Mouse (Mus musculus): ENCODE measurements around the gene Rgs6. TPM values are rescaled to one million over a fixed set of nuclear protein-coding genes. Genes with fewer than 3 reads are reported as not detected.

Rgs6 gene
- polyA plus RNA-seq, 1 experiment, result 0.57 TPM

GRCm38 (mm10) chr12:83055690-83056089 is 467.6 kb downstream of the Rgs6 start:
- H3K36me3 ChIP-seq (ENCODE audit: control insufficient read depth, insufficient read depth, low read length), result no peaks in the 10 kb centered on the region
- TF ChIP-seq CTCF (IDR thresholded peaks at IDR 0.05; ENCODE audit: extremely low read depth, insufficient read length, insufficient replicate concordance, low read depth, low read length) (no peak), POLR2A (IDR thresholded peaks at IDR 0.05; ENCODE audit: low read depth, low read length) (no peak)
- no peak overlapping the region for H3K27ac ChIP-seq (ENCODE audit: insufficient read depth, low read depth, low read length)
- H3K4me1 ChIP-seq (ENCODE audit: control insufficient read depth, insufficient read depth, insufficient read length, low read length), result no peaks in the 10 kb centered on the region
- WGBS, result 70% methylated on average over 5 of the region's 5 CpGs
- H3K27me3 ChIP-seq (ENCODE audit: control insufficient read depth, insufficient read depth, low read length), result no peaks in the 10 kb centered on the region
- H3K4me3 ChIP-seq (ENCODE audit: low read depth, low read length), result no peak overlapping the region

DNA sequence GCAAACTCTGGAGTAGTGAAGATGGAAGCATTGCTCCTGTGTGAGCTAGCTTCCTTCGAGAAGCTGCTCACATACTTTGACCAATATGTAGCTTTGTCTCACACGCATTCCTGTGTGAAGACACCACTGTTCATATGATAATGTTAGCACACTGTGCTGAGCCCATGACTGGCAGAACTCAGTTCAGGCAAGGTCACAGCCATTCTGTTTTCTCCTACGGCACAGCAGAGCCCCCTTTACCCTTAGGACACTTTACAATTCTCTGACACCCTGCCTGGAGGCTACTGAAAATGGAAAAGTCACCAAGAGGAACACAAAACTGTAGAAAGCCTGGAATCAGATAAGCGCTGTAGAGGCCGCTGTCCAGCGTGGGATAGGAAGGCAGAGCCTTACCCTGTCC is 478.3 kb downstream of the Rgs6 start:
- WGBS, result 72% methylated on average over 6 of the region's 6 CpGs
- TF ChIP-seq CTCF (IDR thresholded peaks at IDR 0.05; ENCODE audit: extremely low read depth, insufficient read length, insufficient replicate concordance, low read depth, low read length), result no peak
- TF ChIP-seq POLR2A (IDR thresholded peaks at IDR 0.05; ENCODE audit: low read depth, low read length), result no peak
- Histone ChIP-seq H3K27me3 (ENCODE audit: control insufficient read depth, insufficient read depth, low read length) (no peaks in the 10 kb centered on the region), H3K4me3 (ENCODE audit: low read depth, low read length) (no peak overlapping the region), H3K27ac (ENCODE audit: insufficient read depth, low read depth, low read length) (no peak overlapping the region), H3K4me1 (ENCODE audit: control insufficient read depth, insufficient read depth, insufficient read length, low read length) (no peaks in the 10 kb centered on the region), H3K36me3 (ENCODE audit: control insufficient read depth, insufficient read depth, low read length) (no peaks in the 10 kb centered on the region)

DNA sequence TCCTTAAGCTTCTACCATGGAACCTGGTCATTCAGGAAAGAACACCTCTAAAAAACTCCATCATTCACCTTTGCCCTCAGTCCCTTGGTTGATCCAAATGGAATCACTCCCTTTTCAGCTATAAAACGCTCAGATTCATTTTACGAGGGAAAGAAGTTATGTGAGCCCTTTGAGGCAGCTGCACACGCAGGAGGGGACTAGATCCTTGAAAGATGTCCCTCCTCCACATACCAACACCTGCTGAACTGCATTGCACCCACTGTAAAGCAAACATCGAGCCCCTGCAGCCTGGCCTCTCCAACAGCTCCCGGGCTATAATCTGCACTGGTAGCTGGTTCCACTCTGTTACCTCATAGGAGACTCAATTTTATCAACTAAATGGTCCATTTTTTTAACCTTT is 482.8 kb downstream of the Rgs6 start:
- Histone ChIP-seq H3K27ac (ENCODE audit: insufficient read depth, low read depth, low read length) (no peak overlapping the region), H3K4me1 (ENCODE audit: control insufficient read depth, insufficient read depth, insufficient read length, low read length) (0 out of 2 replicates have a peak, but pooled peaks cover 2% of the 10 kb centered on the region), H3K27me3 (ENCODE audit: control insufficient read depth, insufficient read depth, low read length) (no peaks in the 10 kb centered on the region), H3K4me3 (ENCODE audit: low read depth, low read length) (no peak overlapping the region), H3K36me3 (ENCODE audit: control insufficient read depth, insufficient read depth, low read length) (no peaks in the 10 kb centered on the region)
- TF ChIP-seq CTCF (IDR thresholded peaks at IDR 0.05; ENCODE audit: extremely low read depth, insufficient read length, insufficient replicate concordance, low read depth, low read length), result no peak
- TF ChIP-seq POLR2A (IDR thresholded peaks at IDR 0.05; ENCODE audit: low read depth, low read length), result no peak
- WGBS, result 29% methylated on average over 5 of the region's 5 CpGs

DNA sequence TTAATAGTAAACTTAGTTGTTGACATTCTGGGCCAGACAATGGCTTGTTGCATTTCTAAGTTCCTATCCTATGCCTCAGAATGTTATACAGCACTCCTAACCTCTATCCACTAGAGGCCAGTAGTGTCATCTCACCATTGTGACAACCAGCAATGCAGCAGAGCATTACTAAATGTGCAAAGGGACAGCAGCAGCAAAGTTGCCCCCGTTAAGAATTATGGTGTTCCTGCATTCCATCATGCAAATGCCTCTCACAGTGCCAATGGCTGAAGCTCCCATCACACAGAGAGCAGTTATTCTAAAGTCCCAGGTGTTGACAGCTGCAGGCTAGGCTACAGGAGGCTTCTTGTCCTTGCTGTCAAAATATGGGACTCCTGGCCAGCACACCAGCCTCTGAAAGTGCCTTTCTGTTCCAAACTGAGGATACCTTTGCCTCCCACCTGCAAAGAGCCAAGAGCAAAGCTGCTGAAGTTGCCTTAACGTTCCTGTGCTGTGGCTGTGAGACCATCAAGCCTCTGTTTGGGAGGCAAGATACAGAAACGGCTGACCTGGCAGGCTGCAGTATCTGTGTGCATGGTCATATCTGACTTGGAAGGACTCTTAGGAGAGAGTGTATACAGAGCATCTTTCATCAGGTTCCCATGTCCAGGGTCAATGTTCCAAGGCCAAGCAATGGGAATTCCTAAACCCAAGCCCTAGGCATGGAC is 484.2 kb downstream of the Rgs6 start:
- WGBS, result 29% methylated on average over 3 of the region's 3 CpGs
- Histone ChIP-seq H3K27ac (ENCODE audit: insufficient read depth, low read depth, low read length) (no peak overlapping the region), H3K27me3 (ENCODE audit: control insufficient read depth, insufficient read depth, low read length) (no peaks in the 10 kb centered on the region), H3K4me1 (ENCODE audit: control insufficient read depth, insufficient read depth, insufficient read length, low read length) (0 out of 2 replicates have a peak, but pooled peaks cover 2% of the 10 kb centered on the region), H3K4me3 (ENCODE audit: low read depth, low read length) (no peak overlapping the region), H3K36me3 (ENCODE audit: control insufficient read depth, insufficient read depth, low read length) (no peaks in the 10 kb centered on the region)
- TF ChIP-seq POLR2A (IDR thresholded peaks at IDR 0.05; ENCODE audit: low read depth, low read length) (no peak), CTCF (IDR thresholded peaks at IDR 0.05; ENCODE audit: extremely low read depth, insufficient read length, insufficient replicate concordance, low read depth, low read length) (no peak)

- no peak overlapping the region for H3K4me3 ChIP-seq (ENCODE audit: low read depth, low read length)
- no peak overlapping the region for H3K27ac ChIP-seq (ENCODE audit: insufficient read depth, low read depth, low read length)
- H3K27me3 ChIP-seq (ENCODE audit: control insufficient read depth, insufficient read depth, low read length), result no peaks in the 10 kb centered on the region
- 32% methylated on average over 13 of the region's 13 CpGs for WGBS
- 0 out of 2 replicates have a peak, but pooled peaks cover 2% of the 10 kb centered on the region for H3K4me1 ChIP-seq (ENCODE audit: control insufficient read depth, insufficient read depth, insufficient read length, low read length)
- TF ChIP-seq CTCF (IDR thresholded peaks at IDR 0.05; ENCODE audit: extremely low read depth, insufficient read length, insufficient replicate concordance, low read depth, low read length) (no peak), POLR2A (IDR thresholded peaks at IDR 0.05; ENCODE audit: low read depth, low read length) (no peak)
- no peaks in the 10 kb centered on the region for H3K36me3 ChIP-seq (ENCODE audit: control insufficient read depth, insufficient read depth, low read length)
Observed at GRCm38 (mm10) chr12:83072951-83073878, 485.1 kb downstream of the Rgs6 start.

DNA sequence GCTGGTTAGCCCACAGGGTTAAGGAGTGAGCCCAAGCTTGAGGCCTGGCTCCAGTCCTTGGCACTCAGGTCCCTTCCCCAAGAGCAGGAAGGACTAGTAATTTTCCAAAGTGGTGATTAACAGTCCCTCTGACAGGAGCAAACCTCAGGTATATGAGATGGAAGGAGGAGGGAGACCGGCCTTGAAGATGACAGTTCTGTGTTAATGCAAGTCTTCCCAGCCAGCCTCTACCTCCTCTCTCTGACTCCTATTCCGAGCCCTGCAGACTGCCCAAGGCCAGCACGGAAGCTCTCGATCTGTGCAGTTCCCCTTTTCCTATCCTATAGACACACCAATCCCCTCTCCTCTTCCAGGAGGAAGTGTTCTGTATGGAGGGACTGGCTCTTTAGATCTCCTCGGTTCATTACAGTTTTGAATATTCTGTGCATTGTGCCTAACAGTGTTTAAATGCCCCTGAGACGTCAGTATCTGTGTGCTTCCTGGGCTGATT is 485.8 kb downstream of the Rgs6 start:
- Histone ChIP-seq H3K36me3 (ENCODE audit: control insufficient read depth, insufficient read depth, low read length) (no peaks in the 10 kb centered on the region), H3K4me1 (ENCODE audit: control insufficient read depth, insufficient read depth, insufficient read length, low read length) (0 out of 2 replicates have a peak, but pooled peaks cover 2% of the 10 kb centered on the region), H3K27me3 (ENCODE audit: control insufficient read depth, insufficient read depth, low read length) (no peaks in the 10 kb centered on the region), H3K4me3 (ENCODE audit: low read depth, low read length) (no peak overlapping the region), H3K27ac (ENCODE audit: insufficient read depth, low read depth, low read length) (no peak overlapping the region)
- TF ChIP-seq POLR2A (IDR thresholded peaks at IDR 0.05; ENCODE audit: low read depth, low read length), result no peak
- no peak for TF ChIP-seq CTCF (IDR thresholded peaks at IDR 0.05; ENCODE audit: extremely low read depth, insufficient read length, insufficient replicate concordance, low read depth, low read length)
- WGBS, result 84% methylated on average over 6 of the region's 6 CpGs

GRCm38 (mm10) chr12:83076179-83076578 is 488.1 kb downstream of the Rgs6 start:
- H3K4me3 ChIP-seq (ENCODE audit: low read depth, low read length), result no peak overlapping the region
- no peaks in the 10 kb centered on the region for H3K27me3 ChIP-seq (ENCODE audit: control insufficient read depth, insufficient read depth, low read length)
- H3K27ac ChIP-seq (ENCODE audit: insufficient read depth, low read depth, low read length), result no peak overlapping the region
- H3K36me3 ChIP-seq (ENCODE audit: control insufficient read depth, insufficient read depth, low read length), result no peaks in the 10 kb centered on the region
- no peak for TF ChIP-seq CTCF (IDR thresholded peaks at IDR 0.05; ENCODE audit: extremely low read depth, insufficient read length, insufficient replicate concordance, low read depth, low read length)
- TF ChIP-seq POLR2A (IDR thresholded peaks at IDR 0.05; ENCODE audit: low read depth, low read length), result no peak
- WGBS, result 88% methylated on average over 3 of the region's 3 CpGs
- H3K4me1 ChIP-seq (ENCODE audit: control insufficient read depth, insufficient read depth, insufficient read length, low read length), result 0 out of 2 replicates have a peak, but pooled peaks cover 2% of the 10 kb centered on the region

Data from small intestine, adult 2 months (tissue).